Mouse (Mus musculus) Patski (cell line): ENCODE measurements around the gene Vangl2. TPM values are rescaled to one million over a fixed set of nuclear protein-coding genes. Genes with fewer than 3 reads are reported as not detected.
A peak's percentile ranks its signal among the peaks of the same experiment; 100 is the strongest.

Experiments used
- ATAC-seq: fragments of 100-300 bp; one replicate; pipeline ENCODE4 v1.8.0; 2021
- CTCF ChIA-PET: fragments of 350-600 bp; sonication (Branson Sonifier 250); formaldehyde crosslinking; loops from one replicate; lab custom pipeline; 2022; ENCODE audit warnings: inconsistent platforms; lab: Charles Lee
- POLR2A ChIA-PET: fragments of 350-600 bp; sonication (Branson Sonifier 250); formaldehyde crosslinking; loops from one replicate; lab custom pipeline; 2022; ENCODE audit warnings: antibody characterized with exemption, inconsistent platforms; lab: Charles Lee
- DNase-seq: peaks from one replicate; pipeline ENCODE4 v3.0.0-alpha.2; 2011; ENCODE audit warnings: low read depth, low spot score
- H3K27me3 ChIP-seq: fragments of 371-371 bp; one replicate; pipeline ENCODE4 v1.5.1; 2021
- CTCF ChIP-seq: fragments of 100-300 bp; IDR thresholded peaks from one replicate; pipeline ENCODE4 v1.5.1; 2021
- in situ Hi-C: fragments of 300-500 bp; cut with MboI; formaldehyde crosslinking; loops from 3 replicates; pipeline ENCODE4 v1.11.1; 2018; ENCODE audit warnings: low pct_unique_long_range_greater_than_20kb, mixed read lengths
- polyA plus RNA-seq: library from polyadenylated mRNA; unstranded; gene quantifications from one replicate; pipeline ENCODE4 v1.2.3, GENCODE M21; 2021

The Vangl2 gene
- polyA plus RNA-seq, 1 experiment from 2014 or later = 11.5 TPM

DNA sequence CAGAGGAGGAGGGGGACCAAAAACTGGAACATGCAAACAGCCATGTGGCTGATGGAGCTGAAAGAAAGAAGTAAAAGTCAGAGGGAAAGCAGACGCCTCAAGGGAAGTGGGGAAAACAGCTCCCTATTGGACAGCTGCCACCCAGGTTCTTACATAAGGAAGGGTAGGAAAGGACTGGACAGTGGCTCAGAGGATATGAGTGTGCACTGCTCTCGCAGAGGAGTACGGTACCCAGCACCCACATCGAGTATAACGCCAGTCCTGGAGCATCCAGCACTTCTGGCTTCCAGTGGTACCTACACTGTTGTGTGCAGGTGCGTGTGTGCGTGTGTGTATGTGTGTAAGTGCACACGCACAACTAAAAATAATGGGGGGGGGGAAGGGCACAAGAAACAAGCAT lies 18.2 kb upstream of the Vangl2 start:
- no peak for ATAC-seq
- no peaks in the 10 kb centered on the region for H3K27me3 ChIP-seq
- no peak for DNase-seq
- POLR2A ChIA-PET = interaction anchor here (0.7 kb wide), 1 partner anchor 100 kb away, joined by 4 read pairs; no protein-coding TSS in a partner anchor
- TF ChIP-seq CTCF = no peak
- CTCF ChIA-PET = interaction anchor here (0.7 to 1.9 kb wide), 11 partner anchors 9 to 279 kb away, joined by 3 to 5 read pairs (median 3); partner anchors contain the start of genes Nhlh1, Pex19 and Vangl2
- in situ Hi-C loops = loop anchor here (25.0 kb wide), 2 partner anchors 291 to 441 kb away; partner anchors contain the start of genes Igsf9, Kcnj10, Kcnj9 and Slamf9

- CTCF ChIA-PET = no interaction called here
- no peak for ATAC-seq
- peaks cover 7% of the 10 kb centered on the region for H3K27me3 ChIP-seq
- TF ChIP-seq CTCF = no peak
- POLR2A ChIA-PET = no interaction called here
- no peak for DNase-seq
- in situ Hi-C loops = loop anchor here (25.0 kb wide), 2 partner anchors 307 to 457 kb away; partner anchors contain the start of genes Igsf9, Kcnj10, Kcnj9 and Slamf9
These were observed 1.7 kb upstream of the Vangl2 start for GRCm38 (mm10) chr1:172029914-172030313.

DNA sequence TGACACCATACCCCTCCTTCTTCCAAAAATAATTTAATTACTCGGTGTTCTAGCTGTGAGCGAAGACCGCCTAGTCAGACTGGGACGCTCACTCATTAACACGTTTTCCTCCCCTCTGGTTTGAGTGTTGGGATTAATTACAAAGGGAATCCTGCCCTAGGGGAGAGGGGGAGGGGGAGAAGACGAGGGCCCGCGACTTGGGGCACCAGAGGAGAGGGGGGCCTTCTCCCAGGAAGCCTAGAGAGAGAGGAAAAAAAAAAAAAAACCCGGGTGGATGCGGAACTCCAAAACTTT lies 488 bp downstream of the Vangl2 start:
- in situ Hi-C loops = loop anchor here (25.0 kb wide), 2 partner anchors 310 to 460 kb away; partner anchors contain the start of genes Igsf9, Kcnj10, Kcnj9 and Slamf9
- H3K27me3 ChIP-seq = no peaks in the 10 kb centered on the region
- no peak for TF ChIP-seq CTCF
- ATAC-seq = no peak
- CTCF ChIA-PET = interaction anchor here (1.3 kb wide), 1 partner anchor 19 kb away, joined by 3 read pairs; no protein-coding TSS in a partner anchor
- no peak for DNase-seq
- POLR2A ChIA-PET = no interaction called here

DNA sequence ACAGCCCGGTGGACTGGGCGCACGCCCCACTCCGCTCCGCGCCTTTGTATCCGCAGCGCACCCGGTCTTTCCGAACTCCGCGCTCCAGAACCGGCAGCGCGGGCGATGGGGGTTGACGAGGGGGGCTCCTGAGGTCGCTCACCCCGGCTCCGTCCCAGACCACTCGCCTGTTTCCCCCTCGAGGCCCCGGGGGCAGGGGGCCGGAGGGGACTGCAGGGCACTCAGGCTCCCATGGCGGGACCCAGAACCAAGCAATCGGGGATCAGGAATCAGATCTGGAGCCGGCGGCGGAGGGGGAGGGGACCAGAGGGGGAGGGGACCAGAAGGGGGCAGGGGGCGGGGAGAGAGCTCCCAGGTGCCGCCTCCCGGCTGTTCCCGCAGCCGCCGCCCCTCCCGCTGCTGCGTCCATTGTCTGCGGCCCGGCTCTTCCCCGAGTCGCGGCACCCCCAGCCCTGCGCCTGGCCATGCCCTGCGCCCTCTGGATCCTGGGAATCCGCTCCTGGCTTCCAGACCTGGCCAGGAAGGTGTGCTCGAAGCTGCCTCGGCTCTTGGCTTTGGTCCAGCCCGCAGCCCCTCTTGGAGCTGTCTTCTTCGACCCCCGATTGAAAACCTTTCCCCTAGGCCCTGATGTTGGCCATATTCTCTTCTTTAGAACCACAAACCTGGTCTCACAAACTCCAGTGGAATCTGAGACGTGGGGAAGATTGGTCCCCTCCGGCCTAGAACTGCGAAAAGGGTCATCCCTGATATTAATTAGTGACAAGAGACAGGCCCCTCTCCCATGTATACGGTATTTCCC lies 1.0 kb downstream of the Vangl2 start:
- H3K27me3 ChIP-seq = no peaks in the 10 kb centered on the region
- ATAC-seq (peak; percentile 72), DNase-seq (no peak)
- in situ Hi-C loops = loop anchor here (25.0 kb wide), 2 partner anchors 310 to 460 kb away; partner anchors contain the start of genes Igsf9, Kcnj10, Kcnj9 and Slamf9
- POLR2A ChIA-PET = no interaction called here
- CTCF ChIA-PET = interaction anchor here (1.3 kb wide), 1 partner anchor 20 kb away, joined by 3 read pairs; no protein-coding TSS in a partner anchor
- TF ChIP-seq CTCF = no peak

DNA sequence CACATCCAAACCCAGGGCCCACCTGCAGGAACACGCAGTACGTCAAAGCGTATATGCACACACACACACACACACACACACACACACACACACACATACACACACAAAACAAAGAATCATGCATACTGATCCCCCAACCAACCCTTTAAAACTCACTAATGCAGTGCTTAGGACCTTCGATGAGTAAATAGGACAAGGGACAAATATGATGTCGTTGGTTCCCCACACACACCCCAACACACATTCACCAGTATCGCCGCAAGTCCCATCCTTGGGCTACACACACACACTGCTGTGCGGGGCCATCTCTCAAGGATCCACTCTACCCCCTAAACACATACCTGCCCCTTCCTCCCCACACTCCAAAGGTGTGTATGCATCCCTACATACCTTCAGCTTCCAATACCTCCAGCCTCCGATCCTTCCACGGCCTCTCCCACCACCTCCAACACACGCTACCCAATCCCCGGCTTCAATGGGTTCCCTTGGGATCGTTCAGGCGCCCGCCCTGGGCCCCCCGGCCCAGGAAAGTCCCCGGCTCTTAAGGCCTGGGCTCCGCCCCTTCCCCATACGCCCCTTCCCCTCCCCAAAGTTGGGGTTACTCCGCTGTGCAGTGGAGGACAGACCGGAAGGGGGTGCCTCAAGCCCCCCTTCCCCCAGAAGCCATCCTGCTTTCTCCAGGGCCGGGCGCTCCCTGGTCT lies 1.9 kb downstream of the Vangl2 start:
- TF ChIP-seq CTCF = no peak
- ChIA-PET CTCF (no interaction called here), POLR2A (no interaction called here)
- H3K27me3 ChIP-seq = no peaks in the 10 kb centered on the region
- in situ Hi-C loops = loop anchor here (25.0 kb wide), 2 partner anchors 311 to 461 kb away; partner anchors contain the start of genes Igsf9, Kcnj10, Kcnj9 and Slamf9
- ATAC-seq (peak; percentile 40), DNase-seq (no peak)

- in situ Hi-C loops = loop anchor here (25.0 kb wide), 2 partner anchors 312 to 462 kb away; partner anchors contain the start of genes Igsf9, Kcnj10, Kcnj9 and Slamf9
- DNase-seq = no peak
- CTCF ChIA-PET = no interaction called here
- TF ChIP-seq CTCF = no peak
- H3K27me3 ChIP-seq = no peaks in the 10 kb centered on the region
- POLR2A ChIA-PET = no interaction called here
- no peak for ATAC-seq
These were observed 2.9 kb downstream of the Vangl2 start for GRCm38 (mm10) chr1:172025201-172025904.

DNA sequence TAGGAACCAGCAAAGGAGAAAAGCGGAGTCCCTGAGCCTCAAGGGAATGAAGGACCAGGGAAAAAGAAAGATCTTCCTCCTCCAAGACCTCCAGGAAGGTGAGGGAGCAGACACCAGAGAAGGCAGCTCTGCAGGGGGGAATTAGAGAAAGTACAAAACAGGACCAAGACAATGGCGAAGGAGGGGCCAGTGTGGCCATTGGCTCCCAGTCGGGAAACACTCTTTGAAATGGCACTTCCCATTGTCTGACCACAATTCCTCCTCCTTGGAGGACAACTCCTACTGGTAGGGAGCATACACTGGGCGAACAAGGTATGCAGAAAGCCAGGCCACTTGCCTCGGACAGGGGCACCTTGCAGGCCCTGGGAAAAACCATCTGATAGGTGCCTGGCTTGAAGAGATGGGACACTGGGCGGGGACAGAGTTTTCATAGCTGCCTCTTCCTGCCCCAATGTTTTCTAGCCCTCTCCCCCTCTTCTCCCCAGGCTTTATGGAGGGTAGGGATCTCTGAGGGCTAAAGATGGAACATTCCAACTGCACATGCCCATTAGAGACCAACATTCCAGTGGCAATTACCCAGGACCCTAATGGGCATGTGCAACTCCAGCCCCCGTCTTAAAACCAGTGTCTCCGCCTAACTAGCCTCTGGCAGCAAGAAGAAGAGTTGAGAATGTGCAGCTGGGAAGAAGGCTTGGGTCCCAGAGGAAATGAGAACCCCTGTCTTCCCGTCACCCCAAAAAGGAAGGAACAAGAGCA lies 3.9 kb downstream of the Vangl2 start:
- ChIA-PET POLR2A (no interaction called here), CTCF (no interaction called here)
- ATAC-seq (no peak), DNase-seq (no peak)
- H3K27me3 ChIP-seq = no peaks in the 10 kb centered on the region
- no peak for TF ChIP-seq CTCF
- in situ Hi-C loops = no loop called here

GRCm38 (mm10) chr1:172019863-172020521 lies 8.3 kb downstream of the Vangl2 start:
- DNase-seq = no peak
- no peak for TF ChIP-seq CTCF
- POLR2A ChIA-PET = interaction anchor here (1.4 kb wide), 1 partner anchor 8 kb away, joined by 4 read pairs; no protein-coding TSS in a partner anchor
- no peak for ATAC-seq
- CTCF ChIA-PET = interaction anchor here (2.5 kb wide), 1 partner anchor 8 kb away, joined by 19 read pairs; no protein-coding TSS in a partner anchor
- in situ Hi-C loops = no loop called here
- no peaks in the 10 kb centered on the region for H3K27me3 ChIP-seq

- DNase-seq (no peak), ATAC-seq (no peak)
- POLR2A ChIA-PET = no interaction called here
- no peak for TF ChIP-seq CTCF
- in situ Hi-C loops = no loop called here
- no peaks in the 10 kb centered on the region for H3K27me3 ChIP-seq
- CTCF ChIA-PET = interaction anchor here (1.0 kb wide), 1 partner anchor 14 kb away, joined by 3 read pairs; no protein-coding TSS in a partner anchor
These were observed 8.9 kb downstream of the Vangl2 start for GRCm38 (mm10) chr1:172019339-172019738.
